Mouse (Mus musculus): ENCODE results near the gene Ubr7. TPM values are rescaled to one million over a fixed set of nuclear protein-coding genes. Genes with fewer than 3 reads are reported as not detected.

Gene Ubr7
- total RNA-seq, 2 experiments from 2014 or later = 28.7 to 31.1 TPM

GRCm38 (mm10) chr12:102799528-102799927 is 41.8 kb downstream of the Ubr7 start:
- DNase-seq (ENCODE audit: low spot score in 2 of 2) = no peak

DNA sequence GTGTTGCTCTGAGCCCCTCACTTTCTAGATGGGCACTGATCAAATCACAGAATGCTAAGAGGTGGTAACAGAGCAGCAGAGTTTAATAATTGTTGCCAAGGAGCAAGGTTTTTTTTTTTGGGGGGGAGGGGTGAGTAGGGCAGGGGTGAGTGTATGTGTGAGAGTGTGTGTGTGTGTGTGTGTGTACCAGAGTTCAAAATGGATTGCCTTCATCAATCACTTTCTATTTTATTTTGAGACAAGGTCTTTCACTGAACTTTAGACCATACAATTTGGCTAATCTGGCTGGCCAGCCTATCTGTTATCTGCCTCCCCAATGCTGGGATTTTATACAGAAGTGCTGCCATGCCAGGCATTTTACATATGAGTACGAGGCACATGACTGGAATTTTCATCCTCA is 57.1 kb downstream of the Ubr7 start:
- DNase-seq (ENCODE audit: low spot score in 2 of 2) = no peak

- no peak for DNase-seq (ENCODE audit: low spot score in 2 of 2)
Observed at GRCm38 (mm10) chr12:102826399-102826798, 68.6 kb downstream of the Ubr7 start.

DNA sequence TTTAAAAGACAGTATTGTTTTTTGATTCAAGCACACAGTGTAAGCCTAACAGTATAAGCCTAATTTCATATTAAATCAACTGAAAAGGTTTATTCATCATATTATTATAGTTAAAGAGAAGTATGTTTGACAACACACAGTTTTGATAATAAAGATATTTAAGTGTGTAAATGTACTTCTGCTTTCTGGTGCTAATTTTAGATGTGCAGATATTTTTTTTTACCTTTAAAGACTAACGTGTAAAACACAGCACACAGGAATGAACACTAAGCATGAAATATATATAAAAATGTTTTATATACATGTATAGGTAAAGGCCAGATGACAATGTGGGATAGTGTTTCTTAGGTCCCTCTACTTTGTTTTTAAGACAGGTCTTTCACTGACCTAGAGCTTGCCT is 69.4 kb downstream of the Ubr7 start:
- no peak for DNase-seq (ENCODE audit: low spot score in 2 of 2)

Other genes starting within 250 kb of the Ubr7 start
- gene Chga, start 203.0 kb upstream of the Ubr7 start, total RNA-seq (2021) = under 1 TPM in 1 of 2 experiments, not detected in 1; 0.20 TPM
- gene Itpk1, start 53.0 kb upstream of the Ubr7 start, total RNA-seq (2021) = 10 to 100 TPM; 10.0 to 10.1 TPM
- gene Moap1, start 14.3 kb upstream of the Ubr7 start, total RNA-seq (2021) = 1 to 10 TPM; 7.6 to 7.8 TPM
- 1 to 10 TPM; 2.8 to 3.6 TPM for gene Tmem251, start 14.2 kb upstream of the Ubr7 start, total RNA-seq (2021)
- gene Gm28051, start 202 bp upstream of the Ubr7 start, total RNA-seq (2021) = not detected
- gene Gon7, start 164 bp upstream of the Ubr7 start, total RNA-seq (2021) = 10 to 100 TPM in 1 of 2 experiments, 1 to 10 TPM in 1; 9.5 to 10.9 TPM
- gene Gm20604, start 705 bp downstream of the Ubr7 start, total RNA-seq (2021) = 1 to 10 TPM; 4.7 to 5.4 TPM
- 10 to 100 TPM; 31.9 to 32.4 TPM for gene Btbd7, start 120.5 kb downstream of the Ubr7 start, total RNA-seq (2021)
- gene Cox8c, start 141.3 kb downstream of the Ubr7 start, total RNA-seq (2021) = not detected
- gene Unc79, start 190.9 kb downstream of the Ubr7 start, total RNA-seq (2021) = under 1 TPM; 0.15 to 0.26 TPM

Measured in gastrocnemius, postnatal 4 days (tissue).